Mouse (Mus musculus): Measurements from ENCODE around the gene Wdr26.

Gene Wdr26

GRCm38 (mm10) chr1:181237332-181237731, 25.5 kb upstream of the Wdr26 start:
- DNase-seq (ENCODE audit: low read depth, low spot score): no peak

- no peak for DNase-seq (ENCODE audit: low read depth, low spot score)
Observed at GRCm38 (mm10) chr1:181234326-181235035, 22.7 kb upstream of the Wdr26 start.

- no peak for DNase-seq (ENCODE audit: low read depth, low spot score)
Observed at GRCm38 (mm10) chr1:181233734-181234133, 21.9 kb upstream of the Wdr26 start.

- DNase-seq (ENCODE audit: low read depth, low spot score): no peak
Observed at GRCm38 (mm10) chr1:181232307-181233027, 20.7 kb upstream of the Wdr26 start.

- DNase-seq (ENCODE audit: low read depth, low spot score): no peak
Observed at GRCm38 (mm10) chr1:181231821-181232220, 20.0 kb upstream of the Wdr26 start.

GRCm38 (mm10) chr1:181231262-181231661, 19.5 kb upstream of the Wdr26 start:
- DNase-seq (ENCODE audit: low read depth, low spot score): no peak

GRCm38 (mm10) chr1:181230731-181231148, 18.9 kb upstream of the Wdr26 start:
- DNase-seq (ENCODE audit: low read depth, low spot score): no peak

GRCm38 (mm10) chr1:181229046-181229445, 17.2 kb upstream of the Wdr26 start:
- DNase-seq (ENCODE audit: low read depth, low spot score): no peak

GRCm38 (mm10) chr1:181228591-181228990, 16.8 kb upstream of the Wdr26 start:
- DNase-seq (ENCODE audit: low read depth, low spot score): no peak

- DNase-seq (ENCODE audit: low read depth, low spot score): no peak
Observed at GRCm38 (mm10) chr1:181227804-181228203, 16.0 kb upstream of the Wdr26 start.

- no peak for DNase-seq (ENCODE audit: low read depth, low spot score)
Observed at GRCm38 (mm10) chr1:181226850-181227249, 15.0 kb upstream of the Wdr26 start.

GRCm38 (mm10) chr1:181225281-181225680, 13.5 kb upstream of the Wdr26 start:
- DNase-seq (ENCODE audit: low read depth, low spot score): no peak

GRCm38 (mm10) chr1:181222041-181222440, 10.2 kb upstream of the Wdr26 start:
- DNase-seq (ENCODE audit: low read depth, low spot score): no peak

- DNase-seq (ENCODE audit: low read depth, low spot score): no peak
Observed at GRCm38 (mm10) chr1:181216315-181216714, 4.5 kb upstream of the Wdr26 start.

- DNase-seq (ENCODE audit: low read depth, low spot score): no peak
Observed at GRCm38 (mm10) chr1:181214296-181215035, 2.7 kb upstream of the Wdr26 start.

- DNase-seq (ENCODE audit: low read depth, low spot score): no peak
Observed at GRCm38 (mm10) chr1:181211403-181211919, 340 bp downstream of the Wdr26 start.

GRCm38 (mm10) chr1:181210601-181211402, 999 bp downstream of the Wdr26 start:
- no peak for DNase-seq (ENCODE audit: low read depth, low spot score)

- DNase-seq (ENCODE audit: low read depth, low spot score): no peak
Observed at GRCm38 (mm10) chr1:181210147-181210546, 1.7 kb downstream of the Wdr26 start.

GRCm38 (mm10) chr1:181199446-181199845, 12.4 kb downstream of the Wdr26 start:
- no peak for DNase-seq (ENCODE audit: low read depth, low spot score)

- DNase-seq (ENCODE audit: low read depth, low spot score): no peak
Observed at GRCm38 (mm10) chr1:181188925-181189324, 22.9 kb downstream of the Wdr26 start.

GRCm38 (mm10) chr1:181170210-181170609, 41.6 kb downstream of the Wdr26 start:
- no peak for DNase-seq (ENCODE audit: low read depth, low spot score)
